Mouse (Mus musculus) CH12.LX (cell line): ENCODE data around the gene Tubb2b. TPM values are rescaled to one million over a fixed set of nuclear protein-coding genes. Genes with fewer than 3 reads are reported as not detected.

Experiments used
- DNase-seq: peaks from one replicate; pipeline ENCODE4 v3.0.0-alpha.2; 2013; ENCODE audit errors: extremely low read depth
- H3K27ac ChIP-seq: 2 replicates; pipeline ENCODE4 v1.5.1; 2012; ENCODE audit warnings: low read depth, mild to moderate bottlenecking, control low read depth, moderate library complexity; ENCODE audit not compliant: insufficient read depth
- H3K27me3 ChIP-seq: replicated peaks from 2 replicates; pipeline ENCODE3; 2012; ENCODE audit warnings: inconsistent platforms
- H3K36me3 ChIP-seq, 2 experiments: replicated peaks in 1 of 2; 2 replicates each; pipeline versions ENCODE3 to v1.6.1; 2012; ENCODE audit warnings: inconsistent platforms in 1 of 2, low read length in 1 of 2, mild to moderate bottlenecking in 1 of 2, mixed read lengths in 1 of 2, moderate library complexity in 1 of 2; ENCODE audit not compliant: control insufficient read depth in 1 of 2, insufficient read depth in 1 of 2
- H3K4me1 ChIP-seq, 2 experiments: 2 replicates each; pipeline ENCODE4 v1.6.1; 2012; ENCODE audit warnings: inconsistent platforms in 1 of 2, moderate library complexity in 1 of 2; ENCODE audit not compliant: insufficient read depth in 2 of 2, control insufficient read depth in 1 of 2
- H3K4me2 ChIP-seq: 2 replicates; pipeline ENCODE4 v1.6.1; 2012; ENCODE audit warnings: low read depth, mild to moderate bottlenecking, control low read depth; ENCODE audit not compliant: poor library complexity, insufficient read depth, severe bottlenecking
- H3K4me3 ChIP-seq, 3 experiments: fragments of 150-350 bp in 1 of 3; sonication (generic) in 1 of 3; replicated peaks in 1 of 3; 2 replicates each; pipeline versions ENCODE3 to v1.5.1; 2011 to 2012; ENCODE audit warnings: low read depth in 2 of 3, low read length in 2 of 3, mild to moderate bottlenecking in 2 of 3, moderate library complexity in 2 of 3, control low read depth in 1 of 3, improper control_type of control experiment in 1 of 3, inconsistent platforms in 1 of 3, mixed read lengths in 1 of 3; ENCODE audit not compliant: poor library complexity in 1 of 3
- H3K79me2 ChIP-seq: replicated peaks from 2 replicates; pipeline ENCODE4 v1.6.1; 2012; ENCODE audit warnings: mild to moderate bottlenecking, moderate library complexity; ENCODE audit not compliant: control insufficient read depth, poor library complexity, insufficient read depth, severe bottlenecking; ENCODE audit errors: extremely low read depth
- H3K9ac ChIP-seq: 2 replicates; pipeline ENCODE4 v1.6.1; 2012; ENCODE audit warnings: low read depth, mild to moderate bottlenecking, control low read depth, moderate library complexity; ENCODE audit not compliant: insufficient read depth
- H3K9me3 ChIP-seq: replicated peaks from 2 replicates; pipeline ENCODE3; 2012; ENCODE audit warnings: low read length, inconsistent platforms, mixed read lengths
- BHLHE40 ChIP-seq: IDR thresholded peaks from 2 replicates; pipeline ENCODE4 v1.6.1; 2011; ENCODE audit warnings: mild to moderate bottlenecking, low read depth, low read length, improper control_type of control experiment
- CHD1 ChIP-seq: IDR thresholded peaks from 2 replicates; pipeline ENCODE4 v1.6.1; 2012; ENCODE audit warnings: low read depth, low read length, improper control_type of control experiment, inconsistent platforms
- CHD2 ChIP-seq: IDR thresholded peaks from 2 replicates; pipeline ENCODE4 v1.6.1; 2011; ENCODE audit warnings: low read length, improper control_type of control experiment
- CTCF ChIP-seq, 2 experiments: IDR thresholded peaks in 1 of 2; conservative IDR thresholded peaks in 1 of 2; 2 replicates each; pipeline ENCODE4 v1.5.1; 2011 to 2012; ENCODE audit warnings: low read depth in 2 of 2, low read length in 2 of 2, improper control_type of control experiment in 1 of 2, inconsistent platforms in 1 of 2, mild to moderate bottlenecking in 1 of 2, moderate library complexity in 1 of 2
- E2F4 ChIP-seq: IDR thresholded peaks from 2 replicates; pipeline ENCODE4 v1.6.1; 2011; ENCODE audit warnings: low read depth, low read length, improper control_type of control experiment; ENCODE audit not compliant: insufficient replicate concordance
- ELF1 ChIP-seq: IDR thresholded peaks from 2 replicates; pipeline ENCODE4 v1.6.1; 2014; ENCODE audit warnings: low read depth, mild to moderate bottlenecking, inconsistent platforms, low read length, improper control_type of control experiment
- EP300 ChIP-seq: IDR thresholded peaks from 2 replicates; pipeline ENCODE4 v1.6.1; 2011; ENCODE audit warnings: low read length, improper control_type of control experiment
- ETS1 ChIP-seq: conservative IDR thresholded peaks from 2 replicates; pipeline ENCODE4 v1.6.1; 2012; ENCODE audit warnings: low read depth, mild to moderate bottlenecking, inconsistent platforms, low read length, improper control_type of control experiment, moderate library complexity
- GABPA ChIP-seq: IDR thresholded peaks from 2 replicates; pipeline ENCODE4 v1.6.1; 2012; ENCODE audit warnings: low read depth, low read length, improper control_type of control experiment, inconsistent platforms; ENCODE audit not compliant: insufficient replicate concordance
- HCFC1 ChIP-seq: IDR thresholded peaks from 2 replicates; pipeline ENCODE4 v1.6.1; 2012; ENCODE audit warnings: low read depth, mild to moderate bottlenecking, inconsistent platforms, low read length, improper control_type of control experiment
- IRF4 ChIP-seq: IDR thresholded peaks from 2 replicates; pipeline ENCODE4 v1.6.1; 2014; ENCODE audit warnings: low read depth, mild to moderate bottlenecking, inconsistent platforms, low read length, improper control_type of control experiment
- JUN ChIP-seq: IDR thresholded peaks from 2 replicates; pipeline ENCODE4 v1.6.1; 2011; ENCODE audit warnings: low read depth, mild to moderate bottlenecking, low read length, improper control_type of control experiment, moderate library complexity; ENCODE audit not compliant: insufficient read depth
- JUND ChIP-seq: conservative IDR thresholded peaks from 2 replicates; pipeline ENCODE4 v1.6.1; 2011; ENCODE audit warnings: low read depth, low read length, improper control_type of control experiment
- KAT2A ChIP-seq: IDR thresholded peaks from 2 replicates; pipeline ENCODE4 v1.6.1; 2012; ENCODE audit warnings: low read length, improper control_type of control experiment, inconsistent platforms; ENCODE audit not compliant: insufficient replicate concordance
- MAFK ChIP-seq: IDR thresholded peaks from 2 replicates; pipeline ENCODE4 v1.6.1; 2011; ENCODE audit warnings: low read length, improper control_type of control experiment; ENCODE audit not compliant: insufficient replicate concordance
- MAX ChIP-seq: IDR thresholded peaks from 2 replicates; pipeline ENCODE4 v1.6.1; 2011; ENCODE audit warnings: low read length, improper control_type of control experiment
- MAZ ChIP-seq: IDR thresholded peaks from 2 replicates; pipeline ENCODE4 v1.6.1; 2012; ENCODE audit warnings: low read depth, mild to moderate bottlenecking, inconsistent platforms, low read length, improper control_type of control experiment, moderate library complexity
- MEF2A ChIP-seq: IDR thresholded peaks from 2 replicates; pipeline ENCODE4 v1.6.1; 2014; ENCODE audit warnings: low read depth, mild to moderate bottlenecking, inconsistent platforms, low read length, improper control_type of control experiment, borderline replicate concordance
- MXI1 ChIP-seq: IDR thresholded peaks from 2 replicates; pipeline ENCODE4 v1.6.1; 2011; ENCODE audit warnings: mild to moderate bottlenecking, low read depth, low read length, improper control_type of control experiment
- MYC ChIP-seq: IDR thresholded peaks from 2 replicates; pipeline ENCODE4 v1.6.1; 2011; ENCODE audit warnings: low read depth, mild to moderate bottlenecking, improper control_type of control experiment, low read length
- NELFE ChIP-seq: IDR thresholded peaks from 2 replicates; pipeline ENCODE4 v1.6.1; 2011; ENCODE audit warnings: low read depth, low read length, improper control_type of control experiment
- NRF1 ChIP-seq: IDR thresholded peaks from 2 replicates; pipeline ENCODE4 v1.6.1; 2014; ENCODE audit warnings: low read depth, mild to moderate bottlenecking, inconsistent platforms, low read length, improper control_type of control experiment, moderate library complexity
- PAX5 ChIP-seq: IDR thresholded peaks from 2 replicates; pipeline ENCODE4 v1.6.1; 2012; ENCODE audit warnings: low read length, inconsistent platforms, mixed read lengths
- POLR2A ChIP-seq: IDR thresholded peaks from 2 replicates; pipeline ENCODE4 v1.6.1; 2011; ENCODE audit warnings: low read depth, mild to moderate bottlenecking, improper control_type of control experiment, low read length
- POLR2AphosphoS2 ChIP-seq: IDR thresholded peaks from 2 replicates; pipeline ENCODE4 v1.6.1; 2011; ENCODE audit warnings: low read depth, low read length, improper control_type of control experiment
- RAD21 ChIP-seq: IDR thresholded peaks from 2 replicates; pipeline ENCODE4 v1.6.1; 2011; ENCODE audit warnings: low read depth, mild to moderate bottlenecking, low read length, improper control_type of control experiment, moderate library complexity
- RCOR1 ChIP-seq: conservative IDR thresholded peaks from 2 replicates; pipeline ENCODE4 v1.6.1; 2012; ENCODE audit warnings: low read depth, mild to moderate bottlenecking, inconsistent platforms, low read length, improper control_type of control experiment
- SIN3A ChIP-seq: IDR thresholded peaks from 2 replicates; pipeline ENCODE4 v1.6.1; 2012; ENCODE audit warnings: low read length, improper control_type of control experiment, inconsistent platforms
- SMC3 ChIP-seq: IDR thresholded peaks from 2 replicates; pipeline ENCODE4 v1.6.1; 2011; ENCODE audit warnings: low read depth, low read length, improper control_type of control experiment
- TBP ChIP-seq: conservative IDR thresholded peaks from 2 replicates; pipeline ENCODE4 v1.6.1; 2011; ENCODE audit warnings: low read depth, low read length, improper control_type of control experiment
- TCF12 ChIP-seq: IDR thresholded peaks from 2 replicates; pipeline ENCODE4 v1.6.1; 2014; ENCODE audit warnings: low read depth, mild to moderate bottlenecking, inconsistent platforms, low read length, improper control_type of control experiment
- UBTF ChIP-seq: IDR thresholded peaks from 2 replicates; pipeline ENCODE4 v1.6.1; 2012; ENCODE audit warnings: low read depth, mild to moderate bottlenecking, inconsistent platforms, low read length, improper control_type of control experiment, moderate library complexity
- USF1 ChIP-seq: IDR thresholded peaks from 2 replicates; pipeline ENCODE4 v1.6.1; 2014; ENCODE audit warnings: low read depth, mild to moderate bottlenecking, inconsistent platforms, low read length, improper control_type of control experiment
- USF2 ChIP-seq: conservative IDR thresholded peaks from 2 replicates; pipeline ENCODE4 v1.6.1; 2011; ENCODE audit warnings: low read depth, low read length, improper control_type of control experiment
- ZC3H11A ChIP-seq: IDR thresholded peaks from 2 replicates; pipeline ENCODE4 v1.6.1; 2012; ENCODE audit warnings: low read depth, mild to moderate bottlenecking, inconsistent platforms, low read length, improper control_type of control experiment
- ZKSCAN1 ChIP-seq: IDR thresholded peaks from 2 replicates; pipeline ENCODE4 v1.6.1; 2012; ENCODE audit warnings: low read depth, inconsistent platforms, low read length, improper control_type of control experiment, borderline replicate concordance
- ZMIZ1 ChIP-seq: IDR thresholded peaks from 2 replicates; pipeline ENCODE4 v1.6.1; 2012; ENCODE audit warnings: low read depth, mild to moderate bottlenecking, inconsistent platforms, low read length, improper control_type of control experiment
- ZNF384 ChIP-seq: IDR thresholded peaks from 2 replicates; pipeline ENCODE4 v1.6.1; 2012; ENCODE audit warnings: low read depth, low read length, improper control_type of control experiment, inconsistent platforms
- dilution Hi-C: fragments of 300-500 bp; cut with MboI; formaldehyde crosslinking; loops from 2 replicates; pipeline ENCODE4 v1.14.3; 2020; ENCODE audit warnings: low sequenced_read_pairs; ENCODE audit not compliant: extremely low pct_unique_long_range_greater_than_20kb, extremely low pct_ligation_motif_present
- in situ Hi-C: fragments of 300-500 bp; cut with MboI; formaldehyde crosslinking; loops from 3 replicates; pipeline ENCODE4 v1.14.3; 2019; ENCODE audit warnings: low sequenced_read_pairs, low pct_ligation_motif_present, low pct_unique_long_range_greater_than_20kb, mixed read lengths
- polyA plus RNA-seq: library from polyadenylated mRNA; unstranded; fragments of >175 nt; gene quantifications from 2 replicates; pipeline ENCODE4 v1.2.1, GENCODE M21; 2012; ENCODE audit warnings: low read depth; ENCODE audit not compliant: insufficient read length
- total RNA-seq, 2 experiments: library from RNA; depleted of rRNA; stranded (reverse); fragments of 300-350 nt in 1 of 2; fragments of >200 nt in 1 of 2; gene quantifications; 2 replicates each; pipeline ENCODE4 v1.2.3; 2012 to 2014

Tubb2b gene
- total and polyA plus RNA-seq, 3 experiments = 33.6 to 49.8 (median 38.4) TPM

DNA sequence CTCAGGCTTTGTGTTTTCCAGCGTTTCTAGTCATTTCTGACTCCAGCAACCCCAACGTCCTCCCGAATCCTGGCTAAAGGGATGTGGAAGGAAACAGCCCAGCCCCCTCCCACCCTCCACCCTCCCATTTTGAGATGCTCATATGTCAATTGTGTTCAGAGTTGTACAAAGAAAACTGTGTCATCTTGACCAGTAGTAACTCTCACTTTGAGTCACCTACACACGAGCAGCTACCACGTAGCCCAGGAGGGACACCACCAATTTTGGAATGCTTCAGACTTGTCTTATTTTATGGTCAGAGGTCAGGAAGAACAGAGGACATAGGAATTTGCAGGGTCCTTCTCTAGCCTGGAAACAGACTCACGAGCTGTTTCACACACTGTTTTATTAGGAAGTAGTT is 43.8 kb upstream of the Tubb2b start:
- no peak overlapping the region for H3K4me3 ChIP-seq
- peaks cover 6% of the 10 kb centered on the region for H3K79me2 ChIP-seq
- H3K4me1 ChIP-seq = peaks cover 15 to 36% of the 10 kb centered on the region in 2 experiments; a peak in 3 of 4 replicates
- DNase-seq = peak; percentile 43
- peaks cover 15 to 32% of the 10 kb centered on the region in 2 experiments for H3K36me3 ChIP-seq
- no peak overlapping the region for H3K9ac ChIP-seq
- in situ Hi-C loops (no loop called here), dilution Hi-C loops (no loop called here)
- peak overlapping the region; percentile 57 for H3K4me2 ChIP-seq
- no peak for TF ChIP-seq ZNF384
- no peak for TF ChIP-seq POLR2A
- TF ChIP-seq JUND = peak; percentile 92
- 0 out of 2 replicates have a peak, but pooled peaks have one; percentile 56 for TF ChIP-seq MYC
- no peak for TF ChIP-seq ZKSCAN1
- no peak for TF ChIP-seq UBTF
- no peak for TF ChIP-seq NELFE
- no peak for TF ChIP-seq NRF1
- TF ChIP-seq TBP = no peak
- no peak for TF ChIP-seq GABPA
- no peak for TF ChIP-seq MAZ
- no peak for TF ChIP-seq ZC3H11A
- TF ChIP-seq E2F4 = no peak
- TF ChIP-seq CTCF (conservative IDR thresholded peaks at IDR 0.05 in 1 of 2, IDR thresholded peaks at IDR 0.05 in 1 of 2; ENCODE audit: low read depth in 2 of 2, low read length in 2 of 2) = no peak
- TF ChIP-seq TCF12 = peak; percentile 59; the same call in 1 of the 2 replicates
- TF ChIP-seq MXI1 = no peak
- peak; percentile 58; the same call in 1 of the 2 replicates for TF ChIP-seq CHD2
- TF ChIP-seq USF1 = no peak
- peak; percentile 78 for TF ChIP-seq RCOR1
- TF ChIP-seq HCFC1 = no peak
- TF ChIP-seq POLR2AphosphoS2 = no peak
- no peak for TF ChIP-seq KAT2A
- TF ChIP-seq USF2 = no peak
- no peak for TF ChIP-seq SMC3
- TF ChIP-seq EP300 = peak; percentile 83
- peak; percentile 99 for TF ChIP-seq IRF4
- no peak for TF ChIP-seq PAX5
- TF ChIP-seq MAFK = no peak
- peak; percentile 81 for TF ChIP-seq JUN
- TF ChIP-seq MEF2A = peak; percentile 73
- TF ChIP-seq SIN3A = no peak
- TF ChIP-seq ELF1 = no peak
- no peak for TF ChIP-seq CHD1
- TF ChIP-seq MAX = peak; percentile 10; the same call in 1 of the 2 replicates
- TF ChIP-seq RAD21 = no peak
- peak; percentile 92 for TF ChIP-seq BHLHE40
- TF ChIP-seq ETS1 = peak; percentile 81
- no peak for TF ChIP-seq ZMIZ1
- no peaks in the 10 kb centered on the region for H3K9me3 ChIP-seq
- peak overlapping the region; percentile 65; the same call in 1 of the 2 replicates for H3K27ac ChIP-seq
- no peaks in the 10 kb centered on the region for H3K27me3 ChIP-seq
